Mouse (Mus musculus) olfactory bulb, adult 2 months (tissue): Measurements from ENCODE around the gene Rrp36.

Experiments
- CTCF ChIP-seq: fragments of 200-500 bp; IDR thresholded peaks from 2 replicates; pipeline ENCODE4 v1.5.1; 2012; ENCODE audit warnings: low read depth, mild to moderate bottlenecking, low read length, moderate library complexity; ENCODE audit not compliant: insufficient read depth
- POLR2A ChIP-seq: fragments of 200-500 bp; IDR thresholded peaks from 2 replicates; pipeline ENCODE4 v1.6.1; 2012; ENCODE audit warnings: mild to moderate bottlenecking, low read depth, low read length, moderate library complexity; ENCODE audit not compliant: insufficient read depth

DNA sequence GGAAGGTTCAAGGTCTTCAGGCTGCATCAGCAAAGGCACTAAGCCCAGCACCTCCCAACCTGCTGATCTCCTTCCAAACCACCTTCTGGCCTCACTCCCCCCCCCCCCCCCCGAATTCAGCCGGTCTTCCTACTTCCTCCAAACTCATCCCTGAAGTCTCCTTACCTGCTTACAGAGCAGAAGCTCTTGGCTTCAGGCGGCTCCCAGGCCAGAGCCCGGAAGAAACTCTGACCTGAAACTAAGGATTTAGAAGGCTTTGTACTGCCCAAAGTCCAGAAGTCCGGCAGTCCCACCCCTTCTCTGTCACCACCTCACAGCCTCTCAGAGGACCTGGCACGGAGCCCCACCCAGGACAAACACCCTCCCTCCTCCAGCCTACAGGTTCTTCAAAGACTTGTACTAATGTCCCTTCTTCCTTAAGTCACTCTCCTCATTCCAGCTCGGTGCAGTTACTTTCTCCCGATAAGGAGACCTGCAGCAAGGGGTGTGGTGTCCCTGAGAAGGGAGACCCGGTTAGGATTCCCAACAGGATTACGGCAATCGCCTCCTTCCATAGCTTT is 29.2 kb downstream of the Rrp36 start:
- no peak for TF ChIP-seq CTCF
- TF ChIP-seq POLR2A = no peak
